Mouse (Mus musculus) hindbrain, embryonic 12.5 days (tissue): Measurements from ENCODE around the gene Myo18b. TPM values are rescaled to one million over a fixed set of nuclear protein-coding genes. Genes with fewer than 3 reads are reported as not detected.

Experiments used
- ATAC-seq: fragments of 200-750 bp; cut with Nextera tagmentation; 2 replicates; pipeline ENCODE4 v1.8.0; 2017; ENCODE audit warnings: moderate TSS enrichment; ENCODE audit not compliant: low FRiP score
- H3K27ac ChIP-seq: fragments of 300-500 bp; sonication (generic); 2 replicates; pipeline ENCODE4 v1.5.1; 2016; ENCODE audit warnings: mild to moderate bottlenecking
- H3K27me3 ChIP-seq: fragments of 300-500 bp; sonication (generic); 2 replicates; pipeline ENCODE4 v1.6.1; 2016; ENCODE audit warnings: mild to moderate bottlenecking
- H3K36me3 ChIP-seq: fragments of 300-500 bp; sonication (generic); 2 replicates; pipeline ENCODE4 v1.6.1; 2016; ENCODE audit warnings: mild to moderate bottlenecking
- H3K4me1 ChIP-seq: fragments of 300-500 bp; sonication (generic); 2 replicates; pipeline ENCODE4 v1.6.1; 2016
- H3K4me2 ChIP-seq: fragments of 300-500 bp; sonication (generic); replicated peaks from 2 replicates; pipeline ENCODE4 v1.6.1; 2016; ENCODE audit warnings: mild to moderate bottlenecking
- H3K4me3 ChIP-seq: fragments of 300-500 bp; sonication (generic); 2 replicates; pipeline ENCODE4 v1.5.1; 2016; ENCODE audit warnings: mild to moderate bottlenecking
- H3K9ac ChIP-seq: fragments of 300-500 bp; sonication (generic); 2 replicates; pipeline ENCODE4 v1.6.1; 2016; ENCODE audit warnings: mild to moderate bottlenecking, moderate library complexity
- H3K9me3 ChIP-seq: fragments of 300-500 bp; sonication (generic); replicated peaks from 2 replicates; pipeline ENCODE4 v1.6.1; 2016; ENCODE audit warnings: mild to moderate bottlenecking
- whole genome bisulfite sequencing: fragments of 180-500 bp; shearing (Covaris S2); methylation state at CpG from one replicate; pipeline ENCODE4 v1.1.7; 2016; 5-methylcytosine and 5-hydroxymethylcytosine counted together
- polyA plus RNA-seq: library from polyadenylated mRNA; unstranded; fragments of >200 nt; fragmentation: Nextera tagmentation; extraction: Ambion mirVana; gene quantifications from 2 replicates; pipeline ENCODE4 v1.2.1, GENCODE M21; 2016

Myo18b gene
- 1.0 and 2.0 TPM in 2 replicates for polyA plus RNA-seq

DNA sequence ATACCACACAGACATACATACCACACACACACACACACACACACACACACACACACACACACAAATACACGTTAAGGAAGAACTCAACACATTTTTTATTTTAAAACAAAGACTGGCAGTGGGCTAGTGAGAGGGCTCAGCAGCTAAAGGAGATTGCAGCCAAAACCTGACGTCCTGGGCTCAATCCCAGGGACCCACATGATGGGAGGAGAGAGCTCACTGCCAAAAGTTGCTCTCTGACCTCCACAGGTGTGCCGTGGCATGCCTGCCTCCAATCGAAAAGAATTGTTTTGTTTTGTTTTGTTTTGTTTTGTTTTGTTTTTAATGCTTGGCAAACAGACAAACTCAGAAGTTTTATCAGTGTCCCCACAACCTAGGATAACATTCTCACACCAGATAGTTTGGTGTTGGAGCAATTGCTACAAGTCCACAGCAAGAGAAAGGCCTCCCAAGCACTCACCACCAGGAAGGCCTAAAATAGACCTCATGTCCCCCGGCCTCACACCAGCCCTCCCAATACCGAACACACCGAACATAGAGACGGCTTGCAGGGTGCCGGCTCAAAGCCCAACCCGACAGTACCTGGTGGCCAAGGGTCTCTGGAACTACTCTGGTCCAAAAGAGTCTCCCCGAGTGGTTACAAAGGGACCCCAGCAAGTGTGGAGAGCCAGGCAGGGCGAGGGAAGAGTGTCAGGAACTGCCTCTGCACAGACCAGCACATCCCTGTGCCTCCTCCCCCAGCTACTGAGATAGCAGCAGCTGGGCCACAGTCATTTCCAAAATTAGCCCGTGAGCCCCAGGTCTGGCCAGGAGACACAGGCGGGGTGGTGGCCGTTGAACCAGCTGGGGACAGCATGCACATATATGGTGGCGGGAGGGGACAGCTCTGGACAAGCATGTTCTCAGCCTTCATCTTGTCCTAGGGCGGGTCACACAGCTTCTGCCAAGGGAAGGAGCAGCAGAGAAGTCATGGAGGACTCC, at the start of gene Myo18b:
TSS of gene Myo18b (minus strand) at position 689 of the 981 bp plus-strand sequence.
- Histone ChIP-seq H3K27me3 (no peaks in the 10 kb centered on the region), H3K27ac (no peak within 1 kb of the TSS), H3K4me3 (no peak within 1 kb of the TSS), H3K4me2 (no peak within 1 kb of the TSS), H3K9me3 (no peaks in the 10 kb centered on the region), H3K4me1 (0 out of 2 replicates have a peak, but pooled peaks cover 5% of the 10 kb centered on the region), H3K9ac (no peak within 1 kb of the TSS), H3K36me3 (no peaks in the 10 kb centered on the region)
- 77% methylated on average over 17 of the region's 17 CpGs for WGBS
- no peak for ATAC-seq

DNA sequence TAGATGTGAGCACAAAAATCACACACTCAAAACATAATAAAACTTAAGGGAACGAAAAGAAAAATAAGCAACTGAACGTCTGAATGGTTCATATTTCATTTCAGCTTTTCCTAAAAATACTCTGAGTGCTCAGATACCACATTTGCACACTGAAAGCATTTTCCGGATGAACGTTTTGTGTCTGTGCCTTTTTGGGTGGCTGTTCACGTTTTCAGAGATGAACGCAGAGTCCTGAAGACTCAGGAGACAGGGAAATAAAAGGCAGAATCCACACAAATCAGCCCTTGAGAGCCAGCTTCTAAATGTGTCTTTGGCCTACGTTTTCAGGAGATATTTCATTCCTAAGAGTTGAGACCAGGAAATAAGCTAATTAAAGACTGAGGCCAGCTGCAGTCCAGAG, 49.8 kb upstream of the Myo18b start:
- Histone ChIP-seq H3K36me3 (0 out of 2 replicates have a peak, but pooled peaks cover 4% of the 10 kb centered on the region), H3K9me3 (no peaks in the 10 kb centered on the region), H3K9ac (no peak overlapping the region), H3K27ac (no peak overlapping the region), H3K4me1 (peaks cover 7% of the 10 kb centered on the region), H3K27me3 (no peaks in the 10 kb centered on the region), H3K4me2 (no peak overlapping the region), H3K4me3 (no peak overlapping the region)
- no peak for ATAC-seq
- WGBS, result 82% methylated on average over 7 of the region's 7 CpGs

GRCm38 (mm10) chr5:112942244-112942643, 46.1 kb upstream of the Myo18b start:
- Histone ChIP-seq H3K36me3 (0 out of 2 replicates have a peak, but pooled peaks cover 4% of the 10 kb centered on the region), H3K9me3 (no peaks in the 10 kb centered on the region), H3K27ac (no peak overlapping the region), H3K9ac (no peak overlapping the region), H3K4me1 (peaks cover 7% of the 10 kb centered on the region), H3K4me3 (no peak overlapping the region), H3K4me2 (no peak overlapping the region), H3K27me3 (no peaks in the 10 kb centered on the region)
- 49% methylated on average over 7 of the region's 7 CpGs for WGBS
- ATAC-seq, result peak; percentile 50; the same call in 1 of the 2 replicates

- Histone ChIP-seq H3K9ac (no peak overlapping the region), H3K4me1 (peaks cover 7% of the 10 kb centered on the region), H3K4me2 (no peak overlapping the region), H3K4me3 (no peak overlapping the region), H3K27me3 (no peaks in the 10 kb centered on the region), H3K36me3 (0 out of 2 replicates have a peak, but pooled peaks cover 4% of the 10 kb centered on the region), H3K27ac (no peak overlapping the region), H3K9me3 (no peaks in the 10 kb centered on the region)
- 94% methylated on average over 12 of the region's 12 CpGs for WGBS
- no peak for ATAC-seq
Observed at GRCm38 (mm10) chr5:112941001-112941400, 44.8 kb upstream of the Myo18b start.

DNA sequence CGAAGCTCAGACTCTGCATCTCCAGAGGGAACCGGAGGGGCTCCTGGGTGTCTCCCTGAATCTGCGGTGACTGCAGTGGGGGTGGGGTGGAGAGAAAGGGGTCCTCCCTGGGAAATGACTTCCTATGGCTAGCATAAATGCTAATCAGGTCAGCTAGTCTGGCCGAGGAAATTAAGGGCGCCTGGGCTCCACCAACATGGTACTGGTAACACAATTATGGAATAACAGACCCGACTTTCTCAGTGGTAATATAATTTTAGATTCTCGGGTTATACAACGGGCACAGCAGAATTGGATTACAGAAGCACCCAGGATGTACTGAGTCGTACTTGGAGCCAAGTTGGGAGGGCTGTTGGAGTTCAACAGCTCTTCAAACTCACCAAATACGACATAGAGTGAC, 40.5 kb upstream of the Myo18b start:
- H3K4me1 ChIP-seq, result no peaks in the 10 kb centered on the region; the same call in 1 of the 2 replicates
- no peak overlapping the region for H3K27ac ChIP-seq
- no peak overlapping the region for H3K9ac ChIP-seq
- no peak overlapping the region for H3K4me3 ChIP-seq
- no peak for ATAC-seq
- no peak overlapping the region for H3K4me2 ChIP-seq
- 0 out of 2 replicates have a peak, but pooled peaks cover 7% of the 10 kb centered on the region for H3K36me3 ChIP-seq
- 87% methylated on average over 10 of the region's 10 CpGs for WGBS
- H3K9me3 ChIP-seq, result no peaks in the 10 kb centered on the region
- no peaks in the 10 kb centered on the region for H3K27me3 ChIP-seq

GRCm38 (mm10) chr5:112935436-112935835, 39.3 kb upstream of the Myo18b start:
- 94% methylated on average over 8 of the region's 8 CpGs for WGBS
- no peak for ATAC-seq
- no peaks in the 10 kb centered on the region for H3K27me3 ChIP-seq

DNA sequence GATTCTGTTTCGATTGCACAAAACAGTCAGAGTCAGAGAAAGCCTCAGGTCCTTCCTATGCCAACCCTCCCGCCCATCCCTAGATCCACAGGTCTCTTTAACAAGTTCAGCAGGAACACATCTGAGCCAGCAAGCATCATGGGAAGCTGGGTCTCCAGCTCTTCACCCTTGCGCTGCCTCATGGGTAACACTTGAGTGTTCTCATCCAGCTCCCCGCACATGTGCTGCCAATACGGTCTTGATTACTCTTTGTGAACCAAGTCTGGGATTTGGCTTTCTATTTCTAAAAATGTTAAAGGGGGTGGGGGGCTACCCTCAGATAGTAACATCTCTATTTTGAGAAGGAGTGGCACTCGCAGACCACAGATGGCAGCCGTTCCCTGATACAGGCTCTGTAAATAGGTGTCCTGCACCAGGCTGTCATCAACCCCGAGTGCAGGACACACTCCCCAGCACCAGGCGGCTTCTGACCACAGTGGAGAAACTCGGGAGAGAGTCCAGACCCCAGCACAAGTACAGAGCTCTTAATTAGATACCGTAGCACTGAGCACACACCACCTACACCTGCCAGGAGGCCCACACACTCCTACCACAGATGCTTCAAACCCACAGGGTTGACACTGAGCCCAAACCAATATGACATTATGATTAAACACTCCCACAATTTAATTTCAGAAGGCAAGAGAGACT, 36.9 kb upstream of the Myo18b start:
- Histone ChIP-seq H3K4me2 (no peak overlapping the region), H3K9ac (no peak overlapping the region), H3K4me3 (no peak overlapping the region), H3K4me1 (no peaks in the 10 kb centered on the region; the same call in none of the 2 replicates), H3K27me3 (no peaks in the 10 kb centered on the region), H3K27ac (no peak overlapping the region), H3K9me3 (no peaks in the 10 kb centered on the region), H3K36me3 (0 out of 2 replicates have a peak, but pooled peaks cover 3% of the 10 kb centered on the region)
- WGBS, result 85% methylated on average over 11 of the region's 11 CpGs
- no peak for ATAC-seq

More at GRCm38 (mm10) chr5:112935436-112935835, 39.3 kb upstream of the Myo18b start:
- Histone ChIP-seq H3K4me2 (no peak overlapping the region), H3K9me3 (no peaks in the 10 kb centered on the region), H3K4me3 (no peak overlapping the region), H3K9ac (no peak overlapping the region), H3K4me1 (no peaks in the 10 kb centered on the region; the same call in 1 of the 2 replicates), H3K27ac (no peak overlapping the region), H3K36me3 (0 out of 2 replicates have a peak, but pooled peaks cover 3% of the 10 kb centered on the region)

DNA sequence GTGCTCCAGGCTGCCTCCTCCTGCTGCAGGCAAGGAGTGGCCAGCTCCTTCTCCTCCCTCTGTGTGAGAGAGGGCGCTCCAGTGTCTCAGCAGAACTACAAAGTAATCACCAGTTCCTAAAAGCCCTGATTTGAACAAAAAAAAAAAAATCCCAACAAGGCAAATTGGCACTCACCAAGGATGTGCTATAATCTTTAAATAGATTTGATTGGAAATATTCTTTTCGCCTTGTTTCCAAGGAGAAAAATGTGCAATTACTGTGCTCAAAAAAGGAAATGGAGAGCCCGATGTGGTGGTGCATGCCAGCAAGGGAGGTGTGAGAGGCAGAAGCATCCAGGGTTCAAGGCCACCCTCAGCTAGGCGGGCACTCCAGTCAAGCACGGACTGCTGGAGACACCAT, 35.7 kb upstream of the Myo18b start:
- Histone ChIP-seq H3K4me2 (no peak overlapping the region), H3K9ac (no peak overlapping the region), H3K4me1 (peaks cover 4% of the 10 kb centered on the region), H3K27me3 (no peaks in the 10 kb centered on the region), H3K9me3 (no peaks in the 10 kb centered on the region), H3K27ac (no peak overlapping the region), H3K36me3 (0 out of 2 replicates have a peak, but pooled peaks cover 3% of the 10 kb centered on the region), H3K4me3 (no peak overlapping the region)
- 85% methylated on average over 5 of the region's 5 CpGs for WGBS
- no peak for ATAC-seq

GRCm38 (mm10) chr5:112928201-112928881, 32.2 kb upstream of the Myo18b start:
- no peak for ATAC-seq
- WGBS, result 59% methylated on average over 10 of the region's 10 CpGs
- H3K36me3 ChIP-seq, result no peaks in the 10 kb centered on the region
- H3K27me3 ChIP-seq, result no peaks in the 10 kb centered on the region
- no peak overlapping the region for H3K4me2 ChIP-seq
- H3K27ac ChIP-seq, result no peak overlapping the region
- H3K9me3 ChIP-seq, result no peaks in the 10 kb centered on the region
- H3K4me1 ChIP-seq, result peaks cover 4% of the 10 kb centered on the region; the same call in 1 of the 2 replicates
- H3K4me3 ChIP-seq, result no peak overlapping the region
- H3K9ac ChIP-seq, result no peak overlapping the region

GRCm38 (mm10) chr5:112925422-112925821, 29.3 kb upstream of the Myo18b start:
- Histone ChIP-seq H3K27me3 (no peaks in the 10 kb centered on the region), H3K36me3 (no peaks in the 10 kb centered on the region), H3K27ac (no peak overlapping the region), H3K4me3 (no peak overlapping the region), H3K4me1 (peaks cover 4% of the 10 kb centered on the region; the same call in 1 of the 2 replicates), H3K9me3 (no peaks in the 10 kb centered on the region), H3K4me2 (no peak overlapping the region), H3K9ac (no peak overlapping the region)
- ATAC-seq, result no peak
- WGBS, result 97% methylated on average over 5 of the region's 5 CpGs

DNA sequence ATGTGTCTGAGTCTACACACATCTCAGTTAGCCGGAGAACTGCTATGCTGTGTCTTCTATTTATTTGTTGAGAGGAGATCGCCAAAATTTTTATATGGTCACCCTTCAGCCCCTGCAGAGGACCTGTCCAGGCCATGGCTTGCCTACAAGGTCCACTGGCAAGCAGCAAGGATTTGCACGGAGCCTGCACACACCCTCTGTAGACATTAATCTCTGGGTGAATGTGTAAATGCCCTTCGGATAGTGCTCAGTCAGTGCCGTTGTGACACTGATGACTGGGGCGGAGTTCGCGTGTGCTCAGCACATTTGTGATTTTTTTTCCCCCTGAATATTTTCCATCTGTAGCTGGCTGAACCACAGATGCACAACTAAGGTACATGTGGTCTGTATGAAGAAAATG, 28.6 kb upstream of the Myo18b start:
- 88% methylated on average over 8 of the region's 8 CpGs for WGBS
- no peaks in the 10 kb centered on the region for H3K36me3 ChIP-seq
- H3K9me3 ChIP-seq, result no peaks in the 10 kb centered on the region
- no peaks in the 10 kb centered on the region for H3K27me3 ChIP-seq
- H3K9ac ChIP-seq, result no peak overlapping the region
- ATAC-seq, result no peak
- H3K4me2 ChIP-seq, result no peak overlapping the region
- no peak overlapping the region for H3K27ac ChIP-seq
- no peak overlapping the region for H3K4me3 ChIP-seq
- H3K4me1 ChIP-seq, result peaks cover 4% of the 10 kb centered on the region; the same call in 1 of the 2 replicates
